Mouse (Mus musculus): ENCODE measurements at regions not wholly inside any gene's neighbourhood (a gene's known extent, or its start where the extent isn't known, plus 50 kb on each side); places are given as distances from the start of the nearest gene placed in this dataset.
"Not testable (repeated sequence)": the region's sequence is repeated elsewhere in the genome, so short reads cannot be mapped to it uniquely, and the experiment has no call there.

GRCm38 (mm10) chr10:104592009-104592603 lies 398.3 kb downstream of the Gm4340 start:
- DNase-seq, result no peak

GRCm38 (mm10) chr10:104595920-104596319 lies 402.1 kb downstream of the Gm4340 start:
- no peak for DNase-seq

GRCm38 (mm10) chr10:104627629-104628028 lies 433.8 kb downstream of the Gm4340 start:
- DNase-seq, result no peak

GRCm38 (mm10) chr10:104651020-104651419 lies 457.2 kb downstream of the Gm4340 start:
- DNase-seq, result no peak

- no peak for DNase-seq
These were observed 466.5 kb downstream of the Gm4340 start for GRCm38 (mm10) chr10:104660298-104660697.

- DNase-seq, result no peak
These were observed 467.8 kb downstream of the Gm4340 start for GRCm38 (mm10) chr10:104661672-104662071.

- no peak for DNase-seq
These were observed 474.4 kb downstream of the Gm4340 start for GRCm38 (mm10) chr10:104668286-104668685.

GRCm38 (mm10) chr10:104684717-104685336 lies 491.0 kb downstream of the Gm4340 start:
- no peak for DNase-seq

GRCm38 (mm10) chr10:104685857-104686256 lies 492.0 kb downstream of the Gm4340 start:
- DNase-seq, result no peak

GRCm38 (mm10) chr10:104686669-104687068 lies 492.8 kb downstream of the Gm4340 start:
- peak; percentile 5 for DNase-seq

- no peak for DNase-seq
These were observed 501.1 kb downstream of the Gm4340 start for GRCm38 (mm10) chr10:104694974-104695373.

- no peak for DNase-seq
These were observed 515.1 kb downstream of the Gm4340 start for GRCm38 (mm10) chr10:104708926-104709325.

GRCm38 (mm10) chr10:104713281-104713915 lies 519.6 kb downstream of the Gm4340 start:
- DNase-seq, result not testable (repeated sequence)

All from cerebellum, adult 9-10 months (tissue).